Mouse (Mus musculus): ENCODE results near the gene Mettl14. TPM values are rescaled to one million over a fixed set of nuclear protein-coding genes. Genes with fewer than 3 reads are reported as not detected.

Gene Mettl14
- polyA plus RNA-seq, 1 experiment = 4.4 TPM

GRCm38 (mm10) chr3:123341049-123341448, 44.9 kb downstream of the Mettl14 start:
- TF ChIP-seq FLI1 (IDR thresholded peaks at IDR 0.05; ENCODE audit: low read length) (no peak), GATA1 (IDR thresholded peaks at IDR 0.05; ENCODE audit: borderline replicate concordance, low read length) (no peak)
- no peaks in the 10 kb centered on the region for H3K4me1 ChIP-seq
- no peaks in the 10 kb centered on the region for H3K9me3 ChIP-seq
- no peak overlapping the region for H3K4me3 ChIP-seq (replicated peaks)
- no peaks in the 10 kb centered on the region for H3K27me3 ChIP-seq (replicated peaks)
- H3K36me3 ChIP-seq (replicated peaks; ENCODE audit: low read length) = peaks cover 54% of the 10 kb centered on the region

- Histone ChIP-seq H3K27me3 (replicated peaks) (no peaks in the 10 kb centered on the region), H3K9me3 (no peaks in the 10 kb centered on the region), H3K36me3 (replicated peaks; ENCODE audit: low read length) (peaks cover 35% of the 10 kb centered on the region), H3K4me1 (peaks cover 6% of the 10 kb centered on the region; the same call in 1 of the 2 replicates), H3K4me3 (replicated peaks) (no peak overlapping the region)
- TF ChIP-seq GATA1 (IDR thresholded peaks at IDR 0.05; ENCODE audit: borderline replicate concordance, low read length) (no peak), FLI1 (IDR thresholded peaks at IDR 0.05; ENCODE audit: low read length) (no peak)
These were observed 47.2 kb downstream of the Mettl14 start for GRCm38 (mm10) chr3:123338666-123339195.

- Histone ChIP-seq H3K36me3 (replicated peaks; ENCODE audit: low read length) (peaks cover 27% of the 10 kb centered on the region), H3K4me1 (peaks cover 14% of the 10 kb centered on the region), H3K4me3 (replicated peaks) (no peak overlapping the region), H3K27me3 (replicated peaks) (no peaks in the 10 kb centered on the region), H3K9me3 (no peaks in the 10 kb centered on the region)
- TF ChIP-seq GATA1 (IDR thresholded peaks at IDR 0.05; ENCODE audit: borderline replicate concordance, low read length) (no peak), FLI1 (IDR thresholded peaks at IDR 0.05; ENCODE audit: low read length) (no peak)
These were observed 48.1 kb downstream of the Mettl14 start for GRCm38 (mm10) chr3:123337853-123338252.

GRCm38 (mm10) chr3:123336951-123337350, 49.0 kb downstream of the Mettl14 start:
- peaks cover 22% of the 10 kb centered on the region for H3K4me1 ChIP-seq
- TF ChIP-seq FLI1 (IDR thresholded peaks at IDR 0.05; ENCODE audit: low read length) (no peak), GATA1 (IDR thresholded peaks at IDR 0.05; ENCODE audit: borderline replicate concordance, low read length) (no peak)
- H3K36me3 ChIP-seq (replicated peaks; ENCODE audit: low read length) = peaks cover 26% of the 10 kb centered on the region
- no peaks in the 10 kb centered on the region for H3K27me3 ChIP-seq (replicated peaks)
- H3K9me3 ChIP-seq = no peaks in the 10 kb centered on the region
- H3K4me3 ChIP-seq (replicated peaks) = no peak overlapping the region

- Histone ChIP-seq H3K36me3 (replicated peaks; ENCODE audit: low read length) (peaks cover 26% of the 10 kb centered on the region), H3K9me3 (no peaks in the 10 kb centered on the region), H3K27me3 (replicated peaks) (no peaks in the 10 kb centered on the region), H3K4me1 (peaks cover 22% of the 10 kb centered on the region), H3K4me3 (replicated peaks) (no peak overlapping the region)
- TF ChIP-seq GATA1 (IDR thresholded peaks at IDR 0.05; ENCODE audit: borderline replicate concordance, low read length) (no peak), FLI1 (IDR thresholded peaks at IDR 0.05; ENCODE audit: low read length) (no peak)
These were observed 49.5 kb downstream of the Mettl14 start for GRCm38 (mm10) chr3:123336455-123336854.

GRCm38 (mm10) chr3:123335480-123335879, 50.4 kb downstream of the Mettl14 start:
- TF ChIP-seq GATA1 (IDR thresholded peaks at IDR 0.05; ENCODE audit: borderline replicate concordance, low read length) (no peak), FLI1 (IDR thresholded peaks at IDR 0.05; ENCODE audit: low read length) (no peak)

GRCm38 (mm10) chr3:123334947-123335346, 51.0 kb downstream of the Mettl14 start:
- no peak overlapping the region for H3K4me3 ChIP-seq (replicated peaks)
- TF ChIP-seq GATA1 (IDR thresholded peaks at IDR 0.05; ENCODE audit: borderline replicate concordance, low read length) (no peak), FLI1 (IDR thresholded peaks at IDR 0.05; ENCODE audit: low read length) (no peak)
- no peaks in the 10 kb centered on the region for H3K27me3 ChIP-seq (replicated peaks)
- no peaks in the 10 kb centered on the region for H3K9me3 ChIP-seq
- H3K36me3 ChIP-seq (replicated peaks; ENCODE audit: low read length) = peaks cover 23% of the 10 kb centered on the region
- peaks cover 22% of the 10 kb centered on the region for H3K4me1 ChIP-seq

More at GRCm38 (mm10) chr3:123335480-123335879, 50.4 kb downstream of the Mettl14 start:
- Histone ChIP-seq H3K27me3 (replicated peaks) (no peaks in the 10 kb centered on the region), H3K4me1 (peaks cover 22% of the 10 kb centered on the region), H3K36me3 (replicated peaks; ENCODE audit: low read length) (peaks cover 24% of the 10 kb centered on the region), H3K4me3 (replicated peaks) (no peak overlapping the region), H3K9me3 (no peaks in the 10 kb centered on the region)

GRCm38 (mm10) chr3:123333055-123333424, 52.9 kb downstream of the Mettl14 start:
- TF ChIP-seq GATA1 (IDR thresholded peaks at IDR 0.05; ENCODE audit: borderline replicate concordance, low read length) (no peak), FLI1 (IDR thresholded peaks at IDR 0.05; ENCODE audit: low read length) (no peak)
- peaks cover 25% of the 10 kb centered on the region for H3K36me3 ChIP-seq (replicated peaks; ENCODE audit: low read length)
- H3K4me3 ChIP-seq (replicated peaks) = no peak overlapping the region
- peaks cover 22% of the 10 kb centered on the region for H3K4me1 ChIP-seq
- no peaks in the 10 kb centered on the region for H3K9me3 ChIP-seq
- no peaks in the 10 kb centered on the region for H3K27me3 ChIP-seq (replicated peaks)

GRCm38 (mm10) chr3:123332330-123333054, 53.4 kb downstream of the Mettl14 start:
- Histone ChIP-seq H3K36me3 (replicated peaks; ENCODE audit: low read length) (peaks cover 24% of the 10 kb centered on the region), H3K4me1 (peaks cover 22% of the 10 kb centered on the region), H3K27me3 (replicated peaks) (no peaks in the 10 kb centered on the region), H3K4me3 (replicated peaks) (peak overlapping the region; percentile 59), H3K9me3 (no peaks in the 10 kb centered on the region)
- TF ChIP-seq FLI1 (IDR thresholded peaks at IDR 0.05; ENCODE audit: low read length) (no peak), GATA1 (IDR thresholded peaks at IDR 0.05; ENCODE audit: borderline replicate concordance, low read length) (no peak)

- no peaks in the 10 kb centered on the region for H3K27me3 ChIP-seq (replicated peaks)
- peaks cover 22% of the 10 kb centered on the region for H3K4me1 ChIP-seq
- no peaks in the 10 kb centered on the region for H3K9me3 ChIP-seq
- H3K36me3 ChIP-seq (replicated peaks; ENCODE audit: low read length) = peaks cover 20% of the 10 kb centered on the region
- no peak overlapping the region for H3K4me3 ChIP-seq (replicated peaks)
- no peak for TF ChIP-seq FLI1 (IDR thresholded peaks at IDR 0.05; ENCODE audit: low read length)
- no peak for TF ChIP-seq GATA1 (IDR thresholded peaks at IDR 0.05; ENCODE audit: borderline replicate concordance, low read length)
These were observed 55.7 kb downstream of the Mettl14 start for GRCm38 (mm10) chr3:123330221-123330620.

Data from megakaryocyte, embryonic 14.5 days (primary cell).